Mouse (Mus musculus): ENCODE data around the gene Kdm4a.

GRCm38 (mm10) chr4:118179467-118180300, at the start of gene Kdm4a:
- TF ChIP-seq GATA1 (IDR thresholded peaks at IDR 0.05; ENCODE audit: borderline replicate concordance, low read length) (no peak), FLI1 (IDR thresholded peaks at IDR 0.05; ENCODE audit: low read length) (no peak)
